Mouse (Mus musculus): ENCODE results near the gene Eps8l3. TPM values are rescaled to one million over a fixed set of nuclear protein-coding genes. Genes with fewer than 3 reads are reported as not detected.

Eps8l3 gene
- polyA plus RNA-seq, 1 experiment from 2014 or later, result not detected

GRCm38 (mm10) chr3:107939830-107940229, 62.8 kb downstream of the Eps8l3 start:
- no peak overlapping the region for H3K9ac ChIP-seq (ENCODE audit: low read depth, low read length)
- no peak overlapping the region for H3K4me2 ChIP-seq (replicated peaks; ENCODE audit: low read depth, low read length)
- H3K4me3 ChIP-seq (ENCODE audit: low read length), result no peak overlapping the region
- H3K4me1 ChIP-seq (ENCODE audit: control insufficient read depth, insufficient read depth, low read length), result peaks cover 7% of the 10 kb centered on the region
- H3K27ac ChIP-seq (ENCODE audit: low read depth, low read length), result no peak overlapping the region
- no peak for ATAC-seq (ENCODE audit: low FRiP score, low TSS enrichment)
- no peaks in the 10 kb centered on the region for H3K36me3 ChIP-seq (ENCODE audit: control insufficient read depth, insufficient read depth, low read length)
- no peaks in the 10 kb centered on the region for H3K27me3 ChIP-seq (ENCODE audit: control insufficient read depth, insufficient read depth, low read length)
- H3K9me3 ChIP-seq (ENCODE audit: control insufficient read depth, low read length), result no peaks in the 10 kb centered on the region
- 82% methylated on average over 4 of the region's 4 CpGs for WGBS

DNA sequence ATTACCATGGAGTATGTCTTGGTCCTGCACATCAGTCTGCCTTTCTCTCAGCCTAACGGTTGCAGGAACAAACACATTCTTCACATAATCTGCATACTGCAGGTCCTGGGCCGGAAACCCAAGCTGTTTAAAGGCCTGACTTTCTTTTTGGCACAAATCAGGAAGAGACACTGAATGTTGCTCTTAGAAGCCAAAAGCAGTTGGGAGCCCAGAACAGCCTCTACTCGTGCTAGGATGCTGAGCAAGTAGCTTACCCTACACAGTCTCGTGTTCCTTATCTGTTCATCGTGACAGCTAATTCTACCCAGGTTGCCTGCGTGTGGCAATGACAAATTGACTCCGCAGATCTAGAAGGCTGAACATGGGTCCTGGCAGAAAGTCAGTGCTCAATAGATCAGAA, 63.5 kb downstream of the Eps8l3 start:
- WGBS, result 79% methylated on average over 7 of the region's 7 CpGs
- no peak for ATAC-seq (ENCODE audit: low FRiP score, low TSS enrichment)
- H3K9ac ChIP-seq (ENCODE audit: low read depth, low read length), result no peak overlapping the region

DNA sequence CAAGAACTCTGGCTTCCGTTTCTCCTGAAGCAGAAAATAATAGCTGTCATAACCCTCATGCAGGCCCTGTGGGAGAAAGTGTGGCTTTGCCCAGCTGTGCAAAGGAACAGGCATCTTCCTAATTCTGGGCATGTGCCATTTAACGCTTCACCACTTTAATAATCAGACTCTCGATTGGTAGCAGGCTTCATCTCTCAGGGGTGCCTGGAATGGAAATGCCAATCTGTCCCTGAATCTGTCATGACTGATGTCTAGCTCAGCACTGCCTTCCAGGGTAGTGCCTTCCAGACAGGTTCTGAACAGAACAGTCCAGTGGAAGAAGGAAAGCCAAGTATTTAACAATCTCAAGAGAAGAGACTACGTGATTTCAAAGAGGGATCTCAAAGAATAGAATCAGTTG, 64.2 kb downstream of the Eps8l3 start:
- ATAC-seq (ENCODE audit: low FRiP score, low TSS enrichment), result no peak
- Histone ChIP-seq H3K9me3 (ENCODE audit: control insufficient read depth, low read length) (no peaks in the 10 kb centered on the region), H3K4me3 (ENCODE audit: low read length) (no peak overlapping the region), H3K4me1 (ENCODE audit: control insufficient read depth, insufficient read depth, low read length) (peaks cover 7% of the 10 kb centered on the region), H3K27ac (ENCODE audit: low read depth, low read length) (no peak overlapping the region), H3K9ac (ENCODE audit: low read depth, low read length) (no peak overlapping the region), H3K4me2 (replicated peaks; ENCODE audit: low read depth, low read length) (no peak overlapping the region), H3K36me3 (ENCODE audit: control insufficient read depth, insufficient read depth, low read length) (no peaks in the 10 kb centered on the region), H3K27me3 (ENCODE audit: control insufficient read depth, insufficient read depth, low read length) (no peaks in the 10 kb centered on the region)
- WGBS, result 75% methylated on average over 4 of the region's 4 CpGs

More for the DNA sequence above, 63.5 kb downstream of the Eps8l3 start:
- Histone ChIP-seq H3K4me2 (replicated peaks; ENCODE audit: low read depth, low read length) (no peak overlapping the region), H3K4me1 (ENCODE audit: control insufficient read depth, insufficient read depth, low read length) (peaks cover 7% of the 10 kb centered on the region), H3K27me3 (ENCODE audit: control insufficient read depth, insufficient read depth, low read length) (no peaks in the 10 kb centered on the region), H3K36me3 (ENCODE audit: control insufficient read depth, insufficient read depth, low read length) (no peaks in the 10 kb centered on the region), H3K9me3 (ENCODE audit: control insufficient read depth, low read length) (no peaks in the 10 kb centered on the region), H3K4me3 (ENCODE audit: low read length) (no peak overlapping the region), H3K27ac (ENCODE audit: low read depth, low read length) (no peak overlapping the region)

Other genes starting within 250 kb of the Eps8l3 start
- gene Gm10961, start 245.9 kb upstream of the Eps8l3 start, polyA plus RNA-seq (2014; fragmentation: Nextera tagmentation; extraction: Ambion mirVana), result not detected in 2 replicates
- 33.3 and 55.0 TPM in 2 replicates for gene Strip1, start 245.5 kb upstream of the Eps8l3 start, polyA plus RNA-seq (2014; fragmentation: Nextera tagmentation; extraction: Ambion mirVana)
- gene Ahcyl1, start 180.7 kb upstream of the Eps8l3 start, polyA plus RNA-seq (2014; fragmentation: Nextera tagmentation; extraction: Ambion mirVana), result 73.8 and 119 TPM in 2 replicates
- gene Csf1, start 116.8 kb upstream of the Eps8l3 start, polyA plus RNA-seq (2014; fragmentation: Nextera tagmentation; extraction: Ambion mirVana), result 3.9 and 8.5 TPM in 2 replicates
- gene Gstm5, start 18.6 kb downstream of the Eps8l3 start, polyA plus RNA-seq (2014; fragmentation: Nextera tagmentation; extraction: Ambion mirVana), result 174 and 223 TPM in 2 replicates
- 18.6 and 22.6 TPM in 2 replicates for gene Gstm7, start 54.6 kb downstream of the Eps8l3 start, polyA plus RNA-seq (2014; fragmentation: Nextera tagmentation; extraction: Ambion mirVana)
- 4.4 and 5.7 TPM in 2 replicates for gene Gstm6, start 66.5 kb downstream of the Eps8l3 start, polyA plus RNA-seq (2014; fragmentation: Nextera tagmentation; extraction: Ambion mirVana)
- 0.16 TPM in 1 of 2 replicates, not detected in the other for gene Gstm3, start 92.1 kb downstream of the Eps8l3 start, polyA plus RNA-seq (2014; fragmentation: Nextera tagmentation; extraction: Ambion mirVana)
- gene Gstm2, start 109.2 kb downstream of the Eps8l3 start, polyA plus RNA-seq (2014; fragmentation: Nextera tagmentation; extraction: Ambion mirVana), result 76.2 and 79.8 TPM in 2 replicates
- gene Gstm1, start 140.7 kb downstream of the Eps8l3 start, polyA plus RNA-seq (2014; fragmentation: Nextera tagmentation; extraction: Ambion mirVana), result 63.0 and 73.6 TPM in 2 replicates
- 17.2 and 18.4 TPM in 2 replicates for gene Gstm4, start 167.7 kb downstream of the Eps8l3 start, polyA plus RNA-seq (2014; fragmentation: Nextera tagmentation; extraction: Ambion mirVana)
- gene Ampd2, start 209.4 kb downstream of the Eps8l3 start, polyA plus RNA-seq (2014; fragmentation: Nextera tagmentation; extraction: Ambion mirVana), result 36.8 and 43.4 TPM in 2 replicates
- 1.5 and 2.1 TPM in 2 replicates for gene Gnat2, start 215.6 kb downstream of the Eps8l3 start, polyA plus RNA-seq (2014; fragmentation: Nextera tagmentation; extraction: Ambion mirVana)